Mouse (Mus musculus): Measurements from ENCODE around the gene Eif4g3.

Gene Eif4g3

DNA sequence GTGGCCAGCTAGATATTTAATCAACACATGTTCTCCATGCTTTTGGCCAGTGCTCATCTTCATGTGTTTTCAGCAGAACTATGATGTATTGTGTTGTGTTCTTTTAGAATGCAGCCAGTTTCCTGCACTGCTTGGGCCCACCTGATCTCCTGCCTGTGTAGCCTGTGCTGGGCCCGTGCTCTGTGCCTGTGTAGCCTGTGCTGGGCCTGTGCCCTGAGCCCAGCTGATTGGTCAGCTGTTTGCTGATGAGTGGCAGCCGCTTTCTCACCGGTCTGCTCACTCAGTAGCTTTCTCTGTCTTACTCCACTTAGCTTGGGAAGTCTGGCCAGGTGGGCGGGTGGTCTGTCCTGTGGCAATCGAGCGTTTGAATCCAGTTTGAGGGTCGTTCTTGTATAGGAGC lies 107.6 kb downstream of the Eif4g3 start:
- no peak for DNase-seq (ENCODE audit: low read depth, low spot score)

GRCm38 (mm10) chr4:138101795-138102194 lies 109.0 kb downstream of the Eif4g3 start:
- DNase-seq (ENCODE audit: low read depth, low spot score): no peak

DNA sequence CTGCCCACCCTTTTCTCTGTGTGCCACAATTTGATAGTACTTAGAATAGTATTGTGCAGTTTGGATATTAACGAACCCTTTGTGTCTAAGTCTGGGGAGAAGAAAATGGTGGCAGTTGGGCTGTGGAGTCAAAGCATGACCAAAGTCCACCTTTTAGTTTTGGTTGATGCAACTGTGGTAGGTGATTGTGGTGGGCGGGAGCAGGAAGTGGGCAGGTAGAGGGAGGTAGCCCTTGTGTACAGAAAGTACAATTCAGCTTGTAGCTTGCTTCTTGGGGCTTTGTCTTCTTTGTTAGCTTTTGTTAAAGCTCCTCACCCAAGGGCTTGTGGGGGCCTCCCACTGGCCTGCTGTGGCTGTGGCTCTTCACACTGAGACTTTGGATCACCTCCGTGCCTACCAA lies 109.6 kb downstream of the Eif4g3 start:
- no peak for DNase-seq (ENCODE audit: low read depth, low spot score)

- DNase-seq (ENCODE audit: low read depth, low spot score): no peak
Measured at GRCm38 (mm10) chr4:138104967-138105366, 112.1 kb downstream of the Eif4g3 start.

GRCm38 (mm10) chr4:138107441-138108409 lies 114.9 kb downstream of the Eif4g3 start:
- peak; percentile 66 for DNase-seq (ENCODE audit: low read depth, low spot score)

GRCm38 (mm10) chr4:138108541-138108940 lies 115.7 kb downstream of the Eif4g3 start:
- no peak for DNase-seq (ENCODE audit: low read depth, low spot score)

DNA sequence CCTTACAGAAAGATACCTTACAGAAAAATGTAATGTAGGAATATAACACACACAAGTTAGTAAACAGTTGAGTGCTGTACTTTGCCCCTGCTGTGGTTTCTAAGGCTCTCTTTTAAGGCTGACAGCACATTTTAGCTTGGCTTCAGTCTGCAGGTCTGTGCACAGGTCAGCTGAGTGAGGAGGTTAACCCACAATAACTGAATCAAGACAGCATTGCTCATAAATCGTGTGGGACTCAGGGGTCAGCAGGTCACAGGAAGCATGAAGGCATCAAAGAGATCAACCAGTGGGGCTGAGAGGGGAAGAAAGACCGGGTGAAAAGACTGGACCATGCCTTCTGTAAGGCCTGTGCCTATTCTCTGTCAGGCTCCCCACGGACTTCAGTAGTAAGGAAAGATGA lies 116.5 kb downstream of the Eif4g3 start:
- DNase-seq (ENCODE audit: low read depth, low spot score): no peak

- DNase-seq (ENCODE audit: low read depth, low spot score): no peak
Measured at GRCm38 (mm10) chr4:138111858-138112257, 119.0 kb downstream of the Eif4g3 start.

DNA sequence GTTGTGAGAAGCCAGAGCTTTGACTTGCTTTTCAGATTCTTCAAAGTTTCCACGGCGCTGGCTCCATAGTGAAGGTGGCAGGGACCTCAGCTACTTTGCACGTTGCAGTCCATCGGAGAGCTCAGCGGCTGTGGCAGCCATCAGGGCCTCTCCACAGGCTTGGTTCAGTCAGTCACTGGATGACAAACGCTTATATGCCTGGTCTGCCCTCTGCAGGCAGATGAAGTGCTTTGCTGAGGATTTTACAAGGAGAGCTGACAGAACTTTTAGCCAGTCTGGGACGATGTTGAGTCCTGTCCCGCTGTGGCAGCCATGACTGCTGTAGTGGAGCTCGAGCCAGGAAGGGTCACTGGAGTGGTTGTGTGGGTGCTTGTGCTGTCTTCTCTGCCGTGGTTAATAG lies 126.9 kb downstream of the Eif4g3 start:
- no peak for DNase-seq (ENCODE audit: low read depth, low spot score)

DNA sequence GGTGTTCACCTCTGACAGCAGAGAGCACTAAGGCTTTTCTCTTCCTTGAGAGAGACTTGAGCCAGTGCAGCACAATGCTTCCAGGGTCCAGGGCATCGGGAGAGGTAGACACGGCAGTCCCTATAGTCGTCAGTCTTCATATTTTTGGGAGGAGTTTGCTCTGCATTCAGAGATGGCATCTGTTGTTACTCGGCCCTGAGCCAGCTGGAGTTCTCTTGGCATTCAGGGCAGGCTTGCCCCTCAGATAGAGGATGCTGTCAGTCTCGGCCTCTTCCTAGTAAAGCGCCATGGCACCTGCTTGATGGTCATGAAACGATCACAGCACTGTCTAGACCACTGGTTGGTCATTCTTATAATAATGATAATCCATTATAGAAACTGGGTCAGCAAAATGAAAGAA lies 131.2 kb downstream of the Eif4g3 start:
- DNase-seq (ENCODE audit: low read depth, low spot score): no peak

GRCm38 (mm10) chr4:138127371-138127770 lies 134.5 kb downstream of the Eif4g3 start:
- no peak for DNase-seq (ENCODE audit: low read depth, low spot score)

GRCm38 (mm10) chr4:138127781-138128180 lies 135.0 kb downstream of the Eif4g3 start:
- DNase-seq (ENCODE audit: low read depth, low spot score): no peak

GRCm38 (mm10) chr4:138130149-138130548 lies 137.3 kb downstream of the Eif4g3 start:
- DNase-seq (ENCODE audit: low read depth, low spot score): no peak

DNA sequence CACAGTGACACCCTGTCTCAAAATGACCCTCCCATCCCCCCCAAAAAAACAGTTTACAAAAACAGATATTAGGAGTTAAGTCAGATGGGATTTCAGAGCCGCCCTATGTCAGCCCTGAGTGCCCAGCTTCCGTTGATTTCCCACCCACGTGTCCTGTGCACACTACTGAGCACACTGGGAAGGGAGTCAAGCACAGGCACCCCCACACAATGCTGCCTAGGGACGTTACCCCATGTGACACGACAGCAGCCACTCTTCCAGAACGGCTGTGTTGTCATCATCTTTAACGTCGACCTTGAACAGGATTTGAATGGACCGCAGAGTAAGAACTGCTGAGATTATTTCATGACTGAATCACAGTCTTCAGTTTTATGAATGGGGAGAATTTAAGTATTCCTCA lies 138.4 kb downstream of the Eif4g3 start:
- DNase-seq (ENCODE audit: low read depth, low spot score): no peak

DNA sequence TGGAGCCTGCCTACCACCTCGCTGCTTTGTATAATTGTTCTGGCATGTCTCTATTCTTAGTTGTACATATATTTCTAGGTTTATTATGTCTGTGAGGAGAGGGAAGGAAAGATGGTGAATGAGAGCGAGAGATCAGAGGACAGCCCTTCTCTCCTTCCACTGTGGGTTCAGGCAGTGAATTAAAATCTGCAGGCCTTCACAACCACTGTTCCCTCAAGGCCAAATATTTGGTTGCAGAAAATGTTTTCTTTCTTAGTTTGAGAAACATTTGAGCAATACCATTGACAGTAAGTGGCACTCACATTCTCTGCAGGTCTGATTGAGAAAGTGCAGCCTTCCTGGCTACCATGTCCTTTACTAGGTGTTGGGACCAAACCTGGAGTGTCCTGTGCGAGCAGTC lies 138.9 kb downstream of the Eif4g3 start:
- DNase-seq (ENCODE audit: low read depth, low spot score): no peak

DNA sequence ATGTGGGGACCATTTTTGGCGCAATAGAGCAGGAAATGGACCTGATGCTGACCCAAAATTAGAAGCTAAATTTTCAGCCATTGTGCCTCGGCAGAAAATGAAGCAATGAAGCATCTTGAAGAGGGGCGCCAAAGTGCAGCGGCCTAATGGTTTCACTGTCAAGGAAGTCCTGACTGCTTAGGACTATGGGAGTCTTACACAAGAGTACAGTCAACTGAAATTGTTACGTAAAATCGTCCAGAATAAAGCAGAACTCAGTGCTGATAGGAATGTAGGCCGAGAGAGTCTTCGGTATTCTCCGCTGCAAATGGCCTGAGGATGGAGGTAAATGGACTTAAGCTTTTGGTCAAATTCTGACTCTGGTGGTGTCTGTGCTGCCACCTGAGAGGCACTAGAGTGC lies 140.5 kb downstream of the Eif4g3 start:
- DNase-seq (ENCODE audit: low read depth, low spot score): no peak

DNA sequence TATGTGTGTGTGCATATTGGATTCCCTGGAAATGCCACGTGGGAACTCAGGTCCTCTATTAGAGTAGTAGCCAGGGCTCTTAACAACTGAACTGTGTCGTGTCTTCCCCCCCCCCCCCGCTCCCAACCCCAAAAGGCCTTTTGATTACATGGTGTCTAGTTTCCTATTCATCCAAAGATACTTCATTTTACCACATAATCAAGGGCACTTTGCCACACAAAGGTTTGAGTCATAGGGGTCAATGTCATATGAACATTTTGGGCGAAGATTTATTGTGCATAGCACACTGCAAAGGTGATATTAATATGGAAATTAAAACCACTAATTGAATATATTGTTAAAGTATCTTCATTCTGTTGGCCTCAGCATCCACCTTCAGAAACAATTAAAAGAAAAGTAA lies 144.5 kb downstream of the Eif4g3 start:
- DNase-seq (ENCODE audit: low read depth, low spot score): no peak

GRCm38 (mm10) chr4:138137804-138138203 lies 145.0 kb downstream of the Eif4g3 start:
- no peak for DNase-seq (ENCODE audit: low read depth, low spot score)

DNA sequence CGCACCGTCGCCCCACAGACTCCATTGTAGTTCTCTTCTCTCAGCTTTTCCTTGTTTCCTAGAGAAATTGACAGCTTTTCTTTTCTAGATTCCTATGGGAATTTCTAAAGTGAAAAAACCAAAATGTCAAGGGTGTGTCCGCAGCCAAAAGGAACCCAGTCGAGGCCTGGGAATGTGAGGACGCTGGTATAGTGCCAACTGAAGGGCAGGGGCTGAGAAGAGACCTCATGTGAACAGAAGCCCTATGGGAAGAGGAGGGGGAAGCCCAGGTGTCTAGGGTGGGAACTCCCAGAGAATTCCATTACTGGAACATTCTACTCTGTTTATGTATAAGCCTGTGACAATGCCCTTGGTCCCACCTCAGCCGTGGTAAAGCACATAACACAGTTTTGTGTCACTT lies 145.4 kb downstream of the Eif4g3 start:
- DNase-seq (ENCODE audit: low read depth, low spot score): no peak

GRCm38 (mm10) chr4:138141358-138141757 lies 148.5 kb downstream of the Eif4g3 start:
- DNase-seq (ENCODE audit: low read depth, low spot score): no peak

GRCm38 (mm10) chr4:138147176-138147575 lies 154.4 kb downstream of the Eif4g3 start:
- no peak for DNase-seq (ENCODE audit: low read depth, low spot score)

DNA sequence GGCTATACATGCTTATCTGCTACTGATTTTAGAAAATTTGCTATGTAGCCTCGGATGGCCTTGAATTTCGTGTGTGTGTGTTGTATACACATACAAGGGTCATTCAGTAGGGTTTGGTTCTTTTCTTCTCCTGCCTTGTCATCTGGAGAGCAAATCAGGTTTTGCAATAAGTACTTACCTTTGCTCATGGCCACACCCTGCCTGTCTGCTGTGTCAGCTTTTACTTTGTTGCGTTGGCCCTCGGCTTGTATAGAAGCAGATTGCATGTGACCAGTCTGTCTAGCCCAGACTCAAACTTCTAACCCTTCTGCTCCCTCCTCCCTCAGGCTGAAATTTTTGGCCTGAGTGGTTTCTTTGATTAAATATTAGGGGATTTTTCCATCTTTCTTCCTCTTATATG lies 157.2 kb downstream of the Eif4g3 start:
- no peak for DNase-seq (ENCODE audit: low read depth, low spot score)

- no peak for DNase-seq (ENCODE audit: low read depth, low spot score)
Measured at GRCm38 (mm10) chr4:138151226-138151625, 158.4 kb downstream of the Eif4g3 start.

All from A20 (cell line).